Mouse (Mus musculus) forebrain, embryonic 13.5 days (tissue): Measurements from ENCODE around the gene Pum2. TPM values are rescaled to one million over a fixed set of nuclear protein-coding genes. Genes with fewer than 3 reads are reported as not detected.

Experiments used
- ATAC-seq: fragments of 200-750 bp; cut with Nextera tagmentation; 2 replicates; pipeline ENCODE4 v1.8.0; 2017
- H3K27ac ChIP-seq: fragments of 300-500 bp; sonication (generic); 2 replicates; pipeline ENCODE4 v1.5.1; 2015; ENCODE audit warnings: inconsistent platforms, mild to moderate bottlenecking, moderate library complexity
- H3K27me3 ChIP-seq: fragments of 300-500 bp; sonication (generic); 2 replicates; pipeline ENCODE4 v1.6.1; 2015; ENCODE audit warnings: mild to moderate bottlenecking, inconsistent platforms
- H3K36me3 ChIP-seq: fragments of 300-500 bp; sonication (generic); 2 replicates; pipeline ENCODE4 v1.6.1; 2015; ENCODE audit warnings: mild to moderate bottlenecking, inconsistent platforms; ENCODE audit not compliant: poor library complexity, severe bottlenecking
- H3K4me1 ChIP-seq: fragments of 300-500 bp; sonication (generic); 2 replicates; pipeline ENCODE4 v1.6.1; 2015; ENCODE audit warnings: inconsistent platforms
- H3K4me2 ChIP-seq: fragments of 300-500 bp; sonication (generic); 2 replicates; pipeline ENCODE4 v1.6.1; 2015; ENCODE audit warnings: inconsistent platforms, mild to moderate bottlenecking, moderate library complexity
- H3K4me3 ChIP-seq: fragments of 300-500 bp; sonication (generic); 2 replicates; pipeline ENCODE4 v1.5.1; 2015; ENCODE audit warnings: mild to moderate bottlenecking, inconsistent platforms
- H3K9ac ChIP-seq: fragments of 300-500 bp; sonication (generic); 2 replicates; pipeline ENCODE4 v1.6.1; 2015; ENCODE audit warnings: mild to moderate bottlenecking, inconsistent platforms
- H3K9me3 ChIP-seq: fragments of 300-500 bp; sonication (generic); replicated peaks from 2 replicates; pipeline ENCODE4 v1.6.1; 2016; ENCODE audit warnings: inconsistent platforms
- WGBS: fragments of 180-500 bp; shearing (Covaris S2); methylation state at CpG from one replicate; pipeline ENCODE4 v1.1.7; 2015; 5-methylcytosine and 5-hydroxymethylcytosine counted together
- polyA plus RNA-seq: library from polyadenylated mRNA; unstranded; fragments of >200 nt; fragmentation: Nextera tagmentation; extraction: Ambion mirVana; gene quantifications from 2 replicates; pipeline ENCODE4 v1.2.1, GENCODE M21; 2015

The Pum2 gene
- polyA plus RNA-seq, 1 experiment from 2014 or later: 70.5 TPM

GRCm38 (mm10) chr12:8712665-8713064 lies 38.7 kb downstream of the Pum2 start:
- Histone ChIP-seq H3K27ac (no peak overlapping the region), H3K4me2 (no peak overlapping the region), H3K4me1 (no peaks in the 10 kb centered on the region), H3K9me3 (no peaks in the 10 kb centered on the region), H3K27me3 (no peaks in the 10 kb centered on the region), H3K4me3 (no peak overlapping the region), H3K36me3 (peaks cover 29% of the 10 kb centered on the region), H3K9ac (no peak overlapping the region)
- WGBS: 79% methylated on average over 2 of the region's 2 CpGs
- no peak for ATAC-seq

GRCm38 (mm10) chr12:8716093-8716492 lies 42.2 kb downstream of the Pum2 start:
- Histone ChIP-seq H3K4me2 (no peak overlapping the region), H3K4me3 (no peak overlapping the region), H3K9me3 (no peaks in the 10 kb centered on the region), H3K27ac (no peak overlapping the region), H3K9ac (no peak overlapping the region), H3K27me3 (no peaks in the 10 kb centered on the region), H3K36me3 (peaks cover 23% of the 10 kb centered on the region), H3K4me1 (no peaks in the 10 kb centered on the region)
- ATAC-seq: no peak
- WGBS: 81% methylated on average over 1 of the region's 1 CpGs

DNA sequence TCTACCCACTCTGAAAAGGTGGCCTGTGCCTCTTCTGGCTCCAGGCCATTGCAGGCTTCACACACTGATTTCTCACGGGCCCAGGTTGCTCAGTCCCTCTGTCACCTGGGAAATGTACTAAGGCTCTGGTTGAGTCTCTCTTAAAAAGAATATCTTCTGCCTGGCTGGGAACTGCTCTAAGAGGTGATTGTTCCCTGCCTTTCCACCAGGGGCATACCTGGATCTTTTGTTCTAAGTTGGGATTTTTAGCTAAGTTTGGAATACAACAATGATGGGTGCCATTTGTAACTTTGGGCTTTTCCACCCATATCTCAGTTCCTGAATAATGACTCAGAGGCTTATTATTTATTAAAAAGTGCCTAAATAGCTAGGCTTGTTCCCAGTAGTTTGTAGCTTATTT lies 53.0 kb downstream of the Pum2 start:
- Histone ChIP-seq H3K4me2 (no peak overlapping the region), H3K27ac (no peak overlapping the region), H3K36me3 (peaks cover 50% of the 10 kb centered on the region), H3K4me3 (no peak overlapping the region), H3K9me3 (no peaks in the 10 kb centered on the region), H3K27me3 (no peaks in the 10 kb centered on the region), H3K4me1 (no peaks in the 10 kb centered on the region), H3K9ac (no peak overlapping the region)
- ATAC-seq: no peak
- 59% methylated on average over 1 of the region's 1 CpGs for WGBS

GRCm38 (mm10) chr12:8728739-8729138 lies 54.8 kb downstream of the Pum2 start:
- Histone ChIP-seq H3K4me1 (no peaks in the 10 kb centered on the region), H3K36me3 (peaks cover 40% of the 10 kb centered on the region), H3K9ac (no peak overlapping the region), H3K4me2 (no peak overlapping the region), H3K27me3 (no peaks in the 10 kb centered on the region), H3K4me3 (no peak overlapping the region), H3K27ac (no peak overlapping the region), H3K9me3 (no peaks in the 10 kb centered on the region)
- ATAC-seq: no peak
- WGBS: 79% methylated on average over 2 of the region's 2 CpGs

GRCm38 (mm10) chr12:8753654-8754053 lies 79.7 kb downstream of the Pum2 start:
- Histone ChIP-seq H3K4me3 (no peak overlapping the region), H3K36me3 (peaks cover 72% of the 10 kb centered on the region), H3K4me2 (no peak overlapping the region), H3K4me1 (no peaks in the 10 kb centered on the region), H3K27ac (no peak overlapping the region), H3K9me3 (0 out of 2 replicates have a peak, but pooled peaks cover 4% of the 10 kb centered on the region), H3K9ac (no peak overlapping the region), H3K27me3 (no peaks in the 10 kb centered on the region)
- WGBS: 100% methylated on average over 2 of the region's 2 CpGs
- ATAC-seq: no peak

DNA sequence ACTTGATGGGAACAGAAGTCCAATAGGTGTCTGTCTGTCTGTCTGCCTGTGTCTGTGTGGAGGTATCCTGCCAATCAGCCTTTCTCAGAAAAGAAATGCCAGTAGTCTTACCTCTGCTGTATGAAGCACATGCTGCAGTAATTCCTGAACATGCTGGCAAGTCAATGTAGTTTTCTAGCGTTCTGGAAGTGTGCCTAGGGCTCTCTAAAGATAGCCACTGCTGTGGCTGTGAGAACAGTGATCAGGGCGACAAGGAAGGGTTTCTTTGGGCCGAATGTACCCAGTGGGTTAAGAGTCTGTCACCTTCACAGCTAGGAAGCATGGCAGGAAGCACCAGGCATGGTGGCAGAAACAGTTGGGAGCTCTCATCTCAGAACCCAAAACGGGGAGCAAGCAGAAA lies 80.2 kb downstream of the Pum2 start:
- Histone ChIP-seq H3K36me3 (peaks cover 67% of the 10 kb centered on the region), H3K27ac (no peak overlapping the region), H3K9me3 (0 out of 2 replicates have a peak, but pooled peaks cover 4% of the 10 kb centered on the region), H3K4me2 (no peak overlapping the region), H3K4me1 (no peaks in the 10 kb centered on the region), H3K4me3 (no peak overlapping the region), H3K9ac (no peak overlapping the region), H3K27me3 (no peaks in the 10 kb centered on the region)
- no peak for ATAC-seq
- 89% methylated on average over 4 of the region's 4 CpGs for WGBS

DNA sequence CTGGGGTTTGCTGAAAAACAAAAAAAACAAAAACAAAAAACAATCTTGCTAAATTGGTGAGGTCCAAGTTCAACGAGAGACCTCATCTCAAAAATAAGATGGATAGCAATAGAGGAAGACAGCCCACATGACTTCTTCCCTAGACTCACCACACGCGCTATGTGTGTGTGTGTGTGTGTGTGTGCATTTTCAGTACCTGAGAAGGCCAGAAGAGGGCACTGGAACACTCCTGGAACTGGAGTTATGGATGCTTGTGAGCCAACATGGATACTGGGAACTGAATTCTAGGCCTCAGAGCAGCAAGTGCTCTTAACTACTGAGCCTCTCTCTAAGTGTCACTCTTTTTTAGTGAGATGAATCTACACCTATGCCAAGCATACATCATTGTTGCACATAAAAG lies 84.1 kb downstream of the Pum2 start:
- Histone ChIP-seq H3K27me3 (no peaks in the 10 kb centered on the region), H3K4me1 (no peaks in the 10 kb centered on the region), H3K9ac (no peak overlapping the region), H3K4me3 (no peak overlapping the region), H3K36me3 (peaks cover 49% of the 10 kb centered on the region), H3K27ac (no peak overlapping the region), H3K4me2 (no peak overlapping the region), H3K9me3 (0 out of 2 replicates have a peak, but pooled peaks cover 4% of the 10 kb centered on the region)
- no peak for ATAC-seq
- 97% methylated on average over 3 of the region's 3 CpGs for WGBS

DNA sequence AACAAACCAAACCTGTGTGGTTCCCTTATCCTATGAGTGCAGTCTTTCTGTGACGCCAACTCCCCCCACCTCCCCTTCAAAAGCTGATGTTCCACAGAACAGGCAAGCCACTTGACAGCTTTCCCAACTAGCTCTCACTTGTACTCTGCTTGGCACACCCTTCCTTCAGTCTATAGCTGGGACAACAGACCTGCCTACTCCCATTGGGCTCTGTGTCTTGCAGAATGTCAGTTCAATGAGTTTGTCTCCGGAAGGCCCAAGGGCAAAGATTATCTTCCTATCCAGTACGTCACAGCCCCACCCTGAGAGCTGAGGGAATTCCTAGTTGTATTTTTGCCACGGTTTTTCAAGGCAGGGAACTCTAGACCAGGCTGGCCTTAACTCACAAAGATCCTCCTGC lies 85.2 kb downstream of the Pum2 start:
- H3K4me1 ChIP-seq: no peaks in the 10 kb centered on the region
- 81% methylated on average over 4 of the region's 4 CpGs for WGBS
- ATAC-seq: no peak
- 0 out of 2 replicates have a peak, but pooled peaks cover 4% of the 10 kb centered on the region for H3K9me3 ChIP-seq
- H3K4me2 ChIP-seq: no peak overlapping the region
- no peak overlapping the region for H3K27ac ChIP-seq
- no peak overlapping the region for H3K9ac ChIP-seq
- peaks cover 39% of the 10 kb centered on the region for H3K36me3 ChIP-seq
- no peaks in the 10 kb centered on the region for H3K27me3 ChIP-seq
- H3K4me3 ChIP-seq: no peak overlapping the region

DNA sequence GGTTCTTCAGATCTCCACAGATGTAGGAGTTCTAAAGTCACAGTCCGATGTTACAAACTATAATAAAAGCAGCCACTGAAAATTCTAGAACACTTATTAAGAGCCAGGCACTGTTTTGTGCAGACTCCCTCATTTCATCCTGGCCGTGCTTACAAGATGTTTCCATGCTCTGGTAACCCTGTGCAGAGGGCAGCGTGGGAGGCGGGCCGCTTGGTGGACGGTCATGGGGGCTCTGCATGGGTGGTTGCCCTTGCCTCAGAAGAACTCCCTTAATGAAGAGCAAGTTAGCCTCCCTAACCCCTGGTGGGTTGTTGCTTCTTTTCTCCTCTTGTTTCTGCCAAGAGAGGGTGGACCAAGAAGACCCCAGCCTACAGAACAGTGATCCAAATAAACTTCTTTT lies 85.8 kb downstream of the Pum2 start:
- no peak overlapping the region for H3K4me2 ChIP-seq
- H3K27me3 ChIP-seq: no peaks in the 10 kb centered on the region
- H3K9me3 ChIP-seq: 0 out of 2 replicates have a peak, but pooled peaks cover 4% of the 10 kb centered on the region
- H3K4me1 ChIP-seq: no peaks in the 10 kb centered on the region
- no peak overlapping the region for H3K9ac ChIP-seq
- H3K36me3 ChIP-seq: peaks cover 34% of the 10 kb centered on the region
- H3K4me3 ChIP-seq: no peak overlapping the region
- no peak overlapping the region for H3K27ac ChIP-seq
- WGBS: 84% methylated on average over 6 of the region's 6 CpGs
- no peak for ATAC-seq

- no peak overlapping the region for H3K4me3 ChIP-seq
- H3K9ac ChIP-seq: no peak overlapping the region
- H3K4me2 ChIP-seq: no peak overlapping the region
- WGBS: 89% methylated on average over 6 of the region's 6 CpGs
- H3K36me3 ChIP-seq: peaks cover 26% of the 10 kb centered on the region
- H3K4me1 ChIP-seq: no peaks in the 10 kb centered on the region
- no peak overlapping the region for H3K27ac ChIP-seq
- no peaks in the 10 kb centered on the region for H3K27me3 ChIP-seq
- ATAC-seq: no peak
- H3K9me3 ChIP-seq: 0 out of 2 replicates have a peak, but pooled peaks cover 4% of the 10 kb centered on the region
Observed at GRCm38 (mm10) chr12:8760561-8760960, 86.6 kb downstream of the Pum2 start.

DNA sequence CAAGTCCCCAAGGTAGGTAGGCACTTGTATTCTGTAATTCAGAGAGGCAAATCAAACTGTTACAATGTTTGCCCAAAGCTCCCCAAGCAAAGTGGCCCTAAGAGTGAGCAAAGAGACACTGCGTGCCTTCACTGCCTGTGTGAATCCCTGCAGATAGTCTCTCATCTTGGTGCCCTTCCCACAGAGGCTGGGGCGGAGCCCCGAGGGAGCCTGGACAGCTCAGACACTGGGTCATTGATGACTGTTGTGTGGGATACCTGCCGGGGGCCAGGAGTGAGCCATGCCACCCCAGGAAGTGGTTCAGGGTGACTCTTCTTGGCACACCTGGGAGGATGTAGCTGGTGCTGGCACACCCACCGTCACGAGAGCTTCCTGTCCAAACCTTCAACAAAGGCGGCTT lies 87.1 kb downstream of the Pum2 start:
- Histone ChIP-seq H3K4me2 (no peak overlapping the region), H3K36me3 (peaks cover 22% of the 10 kb centered on the region), H3K9ac (no peak overlapping the region), H3K4me3 (no peak overlapping the region), H3K9me3 (0 out of 2 replicates have a peak, but pooled peaks cover 4% of the 10 kb centered on the region), H3K4me1 (no peaks in the 10 kb centered on the region), H3K27me3 (no peaks in the 10 kb centered on the region), H3K27ac (no peak overlapping the region)
- 80% methylated on average over 7 of the region's 7 CpGs for WGBS
- no peak; the same call in 1 of the 2 replicates for ATAC-seq

DNA sequence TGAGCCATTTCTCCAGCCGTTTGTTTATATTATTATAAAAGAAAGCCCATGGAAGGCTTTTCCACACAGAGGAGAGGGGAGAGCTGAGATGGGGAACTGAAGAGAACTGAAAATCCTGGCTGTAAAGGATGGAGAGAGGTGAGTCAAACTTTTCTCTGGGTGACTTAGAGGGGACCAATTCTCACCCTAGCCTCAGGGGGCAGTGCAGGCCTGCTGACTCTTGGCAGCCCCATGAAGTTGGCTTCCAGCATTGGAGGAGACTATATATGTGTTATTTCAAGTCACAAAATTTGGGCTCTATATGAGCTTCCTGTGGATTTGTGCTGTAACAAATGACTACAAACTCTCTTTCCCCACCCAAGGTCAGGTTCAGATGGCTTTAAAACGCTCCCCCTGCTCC lies 88.7 kb downstream of the Pum2 start:
- Histone ChIP-seq H3K36me3 (peaks cover 6% of the 10 kb centered on the region), H3K4me3 (no peak overlapping the region), H3K4me1 (no peaks in the 10 kb centered on the region), H3K27ac (no peak overlapping the region), H3K9me3 (no peaks in the 10 kb centered on the region), H3K9ac (no peak overlapping the region), H3K4me2 (no peak overlapping the region), H3K27me3 (no peaks in the 10 kb centered on the region)
- ATAC-seq: no peak
- 85% methylated on average over 2 of the region's 2 CpGs for WGBS

DNA sequence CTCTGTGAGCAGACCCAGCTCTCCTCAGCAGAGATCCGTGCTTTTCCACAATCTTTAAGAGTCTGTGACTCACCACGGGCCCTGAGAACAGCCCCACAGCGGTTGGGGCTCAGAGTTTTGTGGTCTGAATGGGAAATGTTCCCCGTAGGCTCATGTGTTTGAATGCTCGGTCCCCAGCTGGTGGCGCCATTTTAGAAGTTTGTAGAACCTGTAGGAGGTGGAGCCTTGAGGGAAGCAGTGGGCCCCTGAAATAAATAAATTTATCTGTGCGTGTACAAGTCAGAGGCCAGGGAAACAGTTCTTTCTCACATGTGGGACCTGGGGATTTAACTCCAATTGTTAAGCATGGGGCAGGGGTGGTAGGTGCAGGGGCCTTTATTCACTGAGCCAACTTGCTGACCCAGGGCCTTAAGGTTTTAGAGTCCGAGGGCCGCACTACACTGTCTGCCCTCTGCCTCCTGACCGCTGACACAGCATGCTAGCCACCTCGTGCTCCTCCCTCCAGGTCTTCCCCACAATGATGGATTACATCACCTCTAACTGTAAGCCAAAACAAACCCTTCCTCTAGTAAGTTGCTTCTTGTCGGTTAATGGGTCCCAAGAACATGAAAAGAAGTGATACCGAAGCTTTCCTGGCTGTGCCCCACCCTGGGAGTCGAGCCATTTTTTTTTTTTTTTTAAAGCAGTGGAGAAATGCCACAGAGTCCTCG lies 90.4 kb downstream of the Pum2 start:
- Histone ChIP-seq H3K27me3 (no peaks in the 10 kb centered on the region), H3K9me3 (no peaks in the 10 kb centered on the region), H3K4me2 (no peak overlapping the region), H3K36me3 (no peaks in the 10 kb centered on the region), H3K9ac (no peak overlapping the region), H3K27ac (no peak overlapping the region), H3K4me1 (no peaks in the 10 kb centered on the region), H3K4me3 (no peak overlapping the region)
- 83% methylated on average over 15 of the region's 15 CpGs for WGBS
- no peak for ATAC-seq
